Mouse (Mus musculus) stomach, postnatal 0 days (tissue): ENCODE measurements around the gene Plekha4.

Experiments used
- CTCF ChIP-seq: IDR thresholded peaks from 2 replicates; pipeline ENCODE4 v1.5.1; 2016; ENCODE audit warnings: antibody characterized with exemption, low read depth, mild to moderate bottlenecking, moderate library complexity
- EP300 ChIP-seq: optimal IDR thresholded peaks from 2 replicates; pipeline ENCODE3; 2016; ENCODE audit warnings: antibody characterized with exemption

DNA sequence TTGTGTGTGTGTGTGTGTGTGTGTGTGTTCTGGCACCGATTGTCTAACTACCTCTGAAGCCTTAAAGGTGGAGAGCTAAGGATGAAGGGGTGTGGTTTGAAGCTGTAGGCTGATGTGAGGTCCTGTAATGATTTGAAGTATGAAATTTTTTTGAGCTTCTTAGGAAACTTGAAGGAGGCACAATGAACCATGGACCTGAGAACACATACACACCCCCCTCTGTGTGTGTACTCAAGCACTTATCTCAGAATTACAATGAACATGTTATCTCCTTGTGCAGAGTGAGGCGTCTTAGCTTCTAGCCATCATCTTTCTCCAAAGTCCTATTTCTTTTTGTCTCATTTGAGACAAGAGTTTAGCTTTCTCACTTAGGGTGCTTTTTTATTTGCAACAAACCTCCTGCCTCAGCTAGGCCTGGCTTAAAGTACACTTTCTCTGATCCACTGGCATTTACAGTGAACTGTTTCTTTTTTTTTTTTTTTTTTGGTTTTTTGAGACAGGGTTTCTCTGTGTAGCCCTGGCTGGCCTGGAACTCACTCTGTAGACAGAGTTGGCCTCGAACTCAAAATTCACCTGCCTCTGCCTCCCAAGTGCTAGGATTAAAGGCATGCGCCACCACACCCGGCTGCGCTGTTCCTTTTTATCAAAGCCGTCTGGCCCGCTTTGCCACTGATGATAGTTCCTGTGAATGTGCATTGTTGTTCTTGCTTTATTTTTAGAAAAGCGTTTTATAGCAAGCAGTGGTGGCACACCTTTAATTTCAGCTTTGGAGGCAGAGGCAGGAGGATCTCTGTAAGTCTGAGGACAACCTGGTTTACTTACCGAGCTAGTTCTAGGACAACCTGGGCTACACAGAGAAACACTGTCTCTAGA, 42.7 kb downstream of the Plekha4 start:
- TF ChIP-seq CTCF (no peak), EP300 (no peak)
